Mouse (Mus musculus) heart, embryonic 10.5 days (tissue): ENCODE data around the gene Rnaseh2b. TPM values are rescaled to one million over a fixed set of nuclear protein-coding genes. Genes with fewer than 3 reads are reported as not detected.

ENCODE experiments used
- DNase-seq: peaks from one replicate; pipeline ENCODE4 v3.0.0-alpha.2; 2017; ENCODE audit warnings: low spot score
- H3K27ac ChIP-seq: fragments of 300-500 bp; sonication (generic); 2 replicates; pipeline ENCODE4 v1.5.1; 2016; ENCODE audit warnings: mild to moderate bottlenecking
- H3K27me3 ChIP-seq: fragments of 300-500 bp; sonication (generic); 2 replicates; pipeline ENCODE4 v1.6.1; 2016; ENCODE audit warnings: mild to moderate bottlenecking; ENCODE audit not compliant: poor library complexity, insufficient read depth, severe bottlenecking
- H3K36me3 ChIP-seq: fragments of 300-500 bp; sonication (generic); 2 replicates; pipeline ENCODE4 v1.6.1; 2016; ENCODE audit warnings: mild to moderate bottlenecking, moderate library complexity
- H3K4me1 ChIP-seq: fragments of 300-500 bp; sonication (generic); 2 replicates; pipeline ENCODE4 v1.6.1; 2016; ENCODE audit warnings: mild to moderate bottlenecking
- H3K4me3 ChIP-seq: fragments of 300-500 bp; sonication (generic); 2 replicates; pipeline ENCODE4 v1.5.1; 2016; ENCODE audit warnings: mild to moderate bottlenecking, moderate library complexity
- H3K9me3 ChIP-seq: fragments of 300-500 bp; sonication (generic); 2 replicates; pipeline ENCODE4 v1.6.1; 2016; ENCODE audit warnings: mild to moderate bottlenecking, moderate library complexity
- WGBS: fragments of 180-500 bp; shearing (Covaris S2); methylation state at CpG from one replicate; pipeline ENCODE4 v1.1.7; 2016; 5-methylcytosine and 5-hydroxymethylcytosine counted together
- polyA plus RNA-seq: library from polyadenylated mRNA; unstranded; fragments of >200 nt; fragmentation: Nextera tagmentation; extraction: Ambion mirVana; gene quantifications from 2 replicates; pipeline ENCODE4 v1.2.1, GENCODE M21; 2016

Gene Rnaseh2b
- polyA plus RNA-seq, 1 experiment from 2014 or later: 61.0 TPM

DNA sequence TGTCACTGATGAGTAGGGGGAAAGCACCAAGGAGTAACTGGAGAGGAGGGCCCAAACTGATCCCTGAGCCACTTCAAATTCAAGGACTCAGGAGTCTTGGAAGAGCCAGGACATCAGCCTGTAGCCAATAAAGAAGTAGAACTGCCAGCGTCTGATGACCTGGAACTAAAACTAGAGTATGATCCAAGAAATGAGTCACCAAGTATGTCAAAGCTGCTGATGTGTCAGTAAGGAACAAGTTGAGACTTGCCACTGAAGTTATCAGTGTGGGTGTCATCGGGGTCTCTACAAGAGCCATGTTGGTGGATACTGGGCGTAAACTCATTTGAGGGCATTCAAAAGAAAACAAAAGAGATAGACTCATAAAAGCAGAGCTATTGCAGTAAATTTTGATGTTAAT, 18.8 kb upstream of the Rnaseh2b start:
- no peaks in the 10 kb centered on the region for H3K36me3 ChIP-seq
- H3K4me3 ChIP-seq: no peak overlapping the region
- 88% methylated on average over 3 of the region's 3 CpGs for WGBS
- no peaks in the 10 kb centered on the region for H3K27me3 ChIP-seq
- H3K4me1 ChIP-seq: no peaks in the 10 kb centered on the region
- no peaks in the 10 kb centered on the region for H3K9me3 ChIP-seq
- no peak for DNase-seq
- H3K27ac ChIP-seq: no peak overlapping the region

DNA sequence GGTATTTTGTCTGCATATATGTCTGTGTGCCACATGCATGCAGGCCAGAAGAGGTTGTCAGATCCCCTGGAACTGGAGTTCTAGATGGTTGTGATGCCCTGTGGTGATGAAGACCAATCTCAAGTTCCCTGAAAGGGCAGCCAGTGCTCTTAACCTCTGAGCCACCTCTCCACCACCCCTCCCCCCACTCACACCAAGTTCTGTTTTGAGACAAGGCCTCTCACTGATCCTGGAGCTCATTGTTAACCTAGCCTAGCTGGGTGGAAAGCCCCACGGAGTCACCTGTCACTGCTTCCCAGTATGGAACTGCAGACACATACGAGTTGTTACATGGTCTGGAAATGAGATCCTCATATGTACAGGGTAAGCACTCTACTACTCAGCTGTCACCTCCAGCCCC, 9.4 kb upstream of the Rnaseh2b start:
- no peak overlapping the region for H3K27ac ChIP-seq
- no peaks in the 10 kb centered on the region for H3K27me3 ChIP-seq
- no peaks in the 10 kb centered on the region for H3K36me3 ChIP-seq
- DNase-seq: no peak
- no peak overlapping the region for H3K4me3 ChIP-seq
- WGBS: 61% methylated on average over 2 of the region's 2 CpGs
- no peaks in the 10 kb centered on the region for H3K9me3 ChIP-seq
- 0 out of 2 replicates have a peak, but pooled peaks cover 10% of the 10 kb centered on the region for H3K4me1 ChIP-seq

DNA sequence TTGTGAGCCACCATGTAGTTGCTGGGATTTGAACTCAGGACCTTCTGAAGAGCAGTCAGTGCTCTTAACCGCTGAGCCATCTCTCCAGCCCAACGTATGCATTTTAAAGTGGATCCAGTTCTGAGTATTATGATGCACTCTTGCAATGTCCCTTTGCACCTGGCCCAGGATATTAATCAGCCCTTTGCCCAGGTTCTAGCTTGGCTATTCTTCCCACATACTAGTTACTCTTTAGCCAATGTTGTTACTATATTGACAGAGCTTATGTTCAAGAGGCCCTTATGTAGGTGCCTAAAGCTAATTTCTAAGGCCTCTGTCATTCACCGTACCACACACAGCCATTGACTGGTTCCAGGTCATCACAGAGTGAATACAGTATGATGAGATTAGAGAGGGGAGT, 3.7 kb upstream of the Rnaseh2b start:
- WGBS: 88% methylated on average over 3 of the region's 3 CpGs
- Histone ChIP-seq H3K27ac (no peak overlapping the region), H3K36me3 (no peaks in the 10 kb centered on the region), H3K27me3 (peaks cover 18% of the 10 kb centered on the region), H3K4me3 (no peak overlapping the region), H3K4me1 (peaks cover 12% of the 10 kb centered on the region), H3K9me3 (no peaks in the 10 kb centered on the region)
- DNase-seq: no peak

DNA sequence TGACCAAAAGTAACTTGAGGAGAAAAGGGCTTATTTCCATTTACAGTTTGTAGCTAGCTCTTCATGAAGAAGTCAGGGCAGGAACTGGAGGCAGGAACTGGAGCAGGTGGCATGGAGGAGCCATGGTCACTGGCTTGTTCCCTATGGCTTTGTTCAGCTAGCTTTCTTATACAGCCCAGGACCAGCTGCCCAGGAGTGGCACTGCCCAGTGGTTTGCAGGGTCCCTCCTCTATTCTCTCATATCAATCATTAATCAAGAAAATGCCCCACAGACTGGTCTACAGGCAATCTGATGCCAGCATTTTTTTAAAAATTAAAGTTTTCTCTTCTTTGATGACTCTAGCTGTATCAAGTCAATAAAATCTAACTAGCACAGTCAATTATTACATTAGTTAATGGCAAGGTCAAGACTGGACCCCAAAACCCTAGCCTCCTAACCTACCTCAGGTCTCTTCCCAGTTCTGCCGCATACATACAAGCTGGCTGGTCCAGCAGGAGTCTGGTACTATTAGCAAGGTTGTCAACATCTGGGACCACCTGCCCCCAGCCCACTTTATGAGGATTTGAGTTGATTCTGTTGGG, 892 bp upstream of the Rnaseh2b start:
- Histone ChIP-seq H3K27ac (no peak overlapping the region), H3K9me3 (no peaks in the 10 kb centered on the region), H3K4me3 (no peak overlapping the region), H3K36me3 (no peaks in the 10 kb centered on the region), H3K27me3 (peaks cover 23% of the 10 kb centered on the region), H3K4me1 (peaks cover 12% of the 10 kb centered on the region)
- no peak for DNase-seq
- 89% methylated on average over 1 of the region's 1 CpGs for WGBS

DNA sequence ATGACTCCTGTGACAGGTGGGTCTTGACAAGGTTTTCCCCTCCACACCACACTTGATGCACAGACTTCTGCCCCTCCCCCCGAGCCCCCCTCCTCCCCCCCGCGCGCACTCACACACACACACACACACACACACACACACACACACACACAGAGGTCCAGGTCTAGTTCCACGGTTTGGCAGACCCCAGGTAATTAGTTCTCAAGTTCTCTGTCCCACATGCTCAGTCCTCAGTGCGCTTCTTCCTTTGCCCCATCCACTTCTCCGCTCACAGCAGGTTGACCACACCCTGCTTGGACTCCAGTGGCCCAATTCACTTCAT, 262 bp upstream of the Rnaseh2b start:
- peak overlapping the region; percentile 88; the same call in 1 of the 2 replicates for H3K27ac ChIP-seq
- 28% methylated on average over 3 of the region's 7 CpGs for WGBS
- no peaks in the 10 kb centered on the region for H3K36me3 ChIP-seq
- H3K27me3 ChIP-seq: peaks cover 23% of the 10 kb centered on the region
- DNase-seq: no peak
- peak overlapping the region; percentile 74 for H3K4me3 ChIP-seq
- H3K9me3 ChIP-seq: no peaks in the 10 kb centered on the region
- peaks cover 12% of the 10 kb centered on the region for H3K4me1 ChIP-seq

DNA sequence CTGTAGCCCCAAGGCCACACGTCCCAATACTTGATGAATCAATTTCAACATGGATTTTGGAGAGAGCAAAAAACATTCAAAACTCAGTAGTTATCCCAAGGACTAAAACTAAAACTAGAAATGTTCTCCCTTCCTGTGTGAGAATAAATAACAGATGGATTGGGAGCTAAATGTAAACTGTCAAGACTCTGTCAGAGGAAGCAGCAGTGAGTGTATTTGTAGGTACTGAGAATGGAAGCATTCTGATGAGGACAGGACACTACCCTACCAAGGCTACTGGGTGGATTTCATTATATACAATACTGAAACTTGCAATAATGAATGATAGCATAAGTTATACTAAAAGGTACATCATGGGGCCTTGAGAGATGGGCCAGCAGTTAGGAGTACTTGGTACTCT, 6.4 kb downstream of the Rnaseh2b start:
- H3K27ac ChIP-seq: no peak overlapping the region
- no peak overlapping the region for H3K4me3 ChIP-seq
- DNase-seq: no peak
- H3K4me1 ChIP-seq: peaks cover 14% of the 10 kb centered on the region
- no peaks in the 10 kb centered on the region for H3K9me3 ChIP-seq
- H3K27me3 ChIP-seq: 0 out of 2 replicates have a peak, but pooled peaks cover 6% of the 10 kb centered on the region
- WGBS: 72% methylated on average over 1 of the region's 1 CpGs
- H3K36me3 ChIP-seq: no peaks in the 10 kb centered on the region

DNA sequence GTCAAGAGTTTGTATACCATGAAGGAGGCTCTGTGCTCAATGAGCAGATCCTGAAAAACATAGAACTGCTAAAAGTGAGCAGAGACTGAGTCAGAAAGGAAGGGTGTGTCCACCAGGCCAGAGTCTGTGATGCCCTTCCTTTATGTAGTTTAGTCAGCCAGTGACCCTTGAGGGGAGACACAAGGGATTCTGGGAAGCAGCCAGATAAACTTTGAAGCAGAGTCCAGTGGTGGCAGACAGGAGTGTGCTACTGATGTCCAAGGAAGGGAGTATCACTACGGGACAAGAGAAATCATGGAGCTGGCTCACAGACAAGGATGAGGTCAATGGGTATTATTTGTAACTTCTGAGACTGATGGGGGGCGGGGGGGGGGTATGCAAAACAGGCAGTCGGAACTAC, 7.6 kb downstream of the Rnaseh2b start:
- no peaks in the 10 kb centered on the region for H3K27me3 ChIP-seq
- 65% methylated on average over 3 of the region's 3 CpGs for WGBS
- no peaks in the 10 kb centered on the region for H3K9me3 ChIP-seq
- H3K27ac ChIP-seq: no peak overlapping the region
- peaks cover 14% of the 10 kb centered on the region for H3K4me1 ChIP-seq
- no peaks in the 10 kb centered on the region for H3K36me3 ChIP-seq
- no peak for DNase-seq
- H3K4me3 ChIP-seq: no peak overlapping the region

DNA sequence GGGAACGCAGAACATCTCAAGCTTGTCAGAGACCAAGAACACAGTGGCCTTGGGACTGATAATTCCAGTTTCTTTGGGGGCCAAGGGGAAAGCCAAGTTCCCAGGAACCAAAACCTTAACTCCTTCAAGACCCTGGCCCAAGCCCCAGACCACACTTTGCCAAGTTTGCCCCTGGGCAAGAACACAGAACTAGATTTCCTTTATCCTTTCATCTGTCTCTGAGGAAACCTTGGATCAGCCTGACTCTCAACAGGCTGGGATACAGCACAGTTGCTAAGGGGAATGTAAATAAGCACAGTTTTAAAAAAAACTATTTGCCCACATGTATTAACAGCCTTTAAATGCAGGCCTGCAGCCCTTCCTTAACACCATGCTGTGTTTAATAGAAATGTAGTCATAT, 15.2 kb downstream of the Rnaseh2b start:
- Histone ChIP-seq H3K4me1 (peaks cover 24% of the 10 kb centered on the region), H3K9me3 (no peaks in the 10 kb centered on the region), H3K4me3 (no peak overlapping the region), H3K27me3 (no peaks in the 10 kb centered on the region), H3K36me3 (no peaks in the 10 kb centered on the region), H3K27ac (no peak overlapping the region)
- no peak for DNase-seq
- 94% methylated on average over 1 of the region's 1 CpGs for WGBS

DNA sequence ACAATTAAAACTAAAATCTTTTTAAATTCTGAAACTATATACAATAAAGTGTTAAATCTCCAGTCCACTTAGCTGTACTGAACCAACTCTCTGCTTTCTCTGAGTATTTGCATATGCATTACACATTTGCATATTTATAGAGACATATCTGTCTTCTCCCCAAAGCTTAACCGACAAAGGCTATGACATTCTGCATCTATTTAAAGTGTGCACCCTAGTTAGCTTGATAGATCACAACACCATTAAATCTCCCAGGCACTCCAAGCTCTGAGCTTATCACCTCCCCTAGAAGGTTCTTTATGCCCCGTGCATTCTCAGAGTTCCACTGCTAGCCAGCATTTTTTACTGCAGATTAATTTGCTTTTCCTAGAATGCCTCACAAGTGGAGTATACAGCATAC, 16.6 kb downstream of the Rnaseh2b start:
- peaks cover 24% of the 10 kb centered on the region for H3K4me1 ChIP-seq
- no peaks in the 10 kb centered on the region for H3K27me3 ChIP-seq
- H3K4me3 ChIP-seq: no peak overlapping the region
- peak overlapping the region; percentile 49; the same call in 1 of the 2 replicates for H3K27ac ChIP-seq
- H3K9me3 ChIP-seq: no peaks in the 10 kb centered on the region
- DNase-seq: no peak
- no peaks in the 10 kb centered on the region for H3K36me3 ChIP-seq
- WGBS: 22% methylated on average over 2 of the region's 2 CpGs

DNA sequence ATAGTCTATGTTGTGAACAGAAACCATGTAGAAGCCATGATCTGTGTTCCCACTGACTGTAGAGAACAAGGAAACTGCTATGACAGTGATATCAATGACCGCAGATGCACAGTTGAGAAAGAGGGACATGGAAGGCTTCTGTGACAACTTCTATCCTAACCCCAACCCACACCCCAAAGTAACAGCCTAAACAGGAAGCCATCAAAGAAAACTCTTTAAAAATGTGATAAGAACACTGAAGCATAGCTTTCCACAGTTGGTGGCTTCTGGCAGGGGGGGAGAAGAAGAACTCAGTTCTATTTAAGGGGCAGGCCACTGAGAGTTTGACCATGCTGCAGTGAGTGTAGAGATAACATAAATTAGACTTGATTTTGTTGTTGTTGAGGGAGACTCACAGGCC, 19.3 kb downstream of the Rnaseh2b start:
- Histone ChIP-seq H3K4me3 (no peak overlapping the region), H3K9me3 (no peaks in the 10 kb centered on the region), H3K27me3 (no peaks in the 10 kb centered on the region), H3K36me3 (no peaks in the 10 kb centered on the region), H3K4me1 (peaks cover 24% of the 10 kb centered on the region), H3K27ac (no peak overlapping the region)
- 94% methylated on average over 1 of the region's 1 CpGs for WGBS
- DNase-seq: no peak

DNA sequence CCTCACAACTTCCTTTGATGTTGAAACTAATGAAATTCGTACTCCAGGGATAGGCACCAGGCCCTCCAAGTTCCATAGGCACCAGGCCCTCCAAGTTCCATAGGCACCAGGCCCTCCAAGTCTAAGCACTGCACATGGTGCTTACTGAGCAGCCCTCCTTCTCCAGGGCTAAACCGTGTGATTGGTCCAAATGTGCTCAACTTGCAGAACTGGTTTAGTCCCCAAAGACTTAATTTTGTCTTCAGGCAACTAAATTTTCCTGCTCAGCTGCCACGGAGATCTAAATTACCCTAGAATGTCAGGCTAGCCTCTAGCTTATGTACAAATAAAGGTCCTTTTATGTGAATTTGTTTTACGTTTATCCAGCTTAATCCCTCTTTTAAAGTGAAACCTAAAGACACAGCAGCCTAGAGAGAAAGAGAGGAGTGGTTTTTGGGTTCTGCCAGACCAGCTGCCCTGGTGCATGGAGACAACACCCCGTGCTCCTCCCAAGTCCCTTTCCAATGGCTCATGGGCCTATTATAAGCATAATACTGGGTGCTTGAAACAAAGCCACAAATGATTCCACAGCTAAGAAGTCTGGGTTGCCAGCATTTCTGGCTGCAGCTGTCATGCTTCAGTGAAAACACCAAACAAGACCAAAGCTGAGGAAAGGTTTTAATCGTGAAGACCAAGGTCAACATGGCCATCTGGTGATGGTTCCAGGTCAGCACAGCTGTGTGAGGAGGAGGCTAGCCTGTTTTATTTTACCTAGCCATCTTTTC, 30.4 kb downstream of the Rnaseh2b start:
- Histone ChIP-seq H3K4me3 (no peak overlapping the region), H3K4me1 (no peaks in the 10 kb centered on the region), H3K27me3 (no peaks in the 10 kb centered on the region), H3K9me3 (no peaks in the 10 kb centered on the region), H3K27ac (no peak overlapping the region), H3K36me3 (no peaks in the 10 kb centered on the region)
- no peak for DNase-seq
- WGBS: 61% methylated on average over 6 of the region's 6 CpGs

DNA sequence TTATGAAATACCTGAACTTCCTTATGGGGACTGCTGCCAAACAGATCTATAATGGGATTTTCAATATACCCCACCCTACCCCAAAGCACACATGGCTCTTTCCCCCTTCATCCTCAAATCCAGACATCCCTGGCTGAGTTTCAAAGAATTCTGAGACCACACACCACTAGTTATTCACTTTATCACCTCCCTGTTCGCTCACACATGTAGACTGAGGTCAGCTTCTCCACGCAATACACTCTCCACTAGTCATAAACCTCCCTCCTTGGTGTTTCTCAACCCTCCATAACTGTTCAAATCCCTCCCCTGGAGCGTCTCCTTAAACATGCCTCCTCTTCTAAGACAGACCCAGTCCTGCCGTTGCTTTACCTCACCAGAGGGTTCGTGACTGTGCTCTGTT, 31.1 kb downstream of the Rnaseh2b start:
- H3K27ac ChIP-seq: no peak overlapping the region
- no peak overlapping the region for H3K4me3 ChIP-seq
- no peak for DNase-seq
- H3K9me3 ChIP-seq: no peaks in the 10 kb centered on the region
- WGBS: 90% methylated on average over 5 of the region's 5 CpGs
- H3K36me3 ChIP-seq: no peaks in the 10 kb centered on the region
- H3K4me1 ChIP-seq: no peaks in the 10 kb centered on the region
- H3K27me3 ChIP-seq: no peaks in the 10 kb centered on the region

DNA sequence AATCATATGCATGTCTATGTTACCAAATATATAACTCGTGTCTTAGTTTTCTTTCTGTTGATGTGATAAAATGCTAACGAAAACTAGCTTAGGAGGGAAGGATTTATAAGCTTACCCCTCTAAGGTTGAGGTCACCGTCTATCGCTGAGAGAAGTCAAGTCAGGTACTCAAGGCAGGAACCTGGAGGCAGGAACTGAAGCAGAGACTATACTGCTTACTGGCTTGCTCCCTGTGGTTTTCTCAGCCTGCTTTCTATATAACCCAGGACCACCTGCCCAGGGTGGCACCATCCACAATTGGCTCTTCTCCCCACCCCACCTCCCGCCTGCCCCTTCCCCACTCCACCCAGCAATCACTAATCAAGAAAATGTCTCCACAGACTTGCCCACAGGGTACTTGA, 32.6 kb downstream of the Rnaseh2b start:
- DNase-seq: no peak
- WGBS: 91% methylated on average over 5 of the region's 5 CpGs
- Histone ChIP-seq H3K27me3 (no peaks in the 10 kb centered on the region), H3K4me1 (0 out of 2 replicates have a peak, but pooled peaks cover 3% of the 10 kb centered on the region), H3K36me3 (no peaks in the 10 kb centered on the region), H3K9me3 (no peaks in the 10 kb centered on the region), H3K4me3 (no peak overlapping the region), H3K27ac (no peak overlapping the region)

DNA sequence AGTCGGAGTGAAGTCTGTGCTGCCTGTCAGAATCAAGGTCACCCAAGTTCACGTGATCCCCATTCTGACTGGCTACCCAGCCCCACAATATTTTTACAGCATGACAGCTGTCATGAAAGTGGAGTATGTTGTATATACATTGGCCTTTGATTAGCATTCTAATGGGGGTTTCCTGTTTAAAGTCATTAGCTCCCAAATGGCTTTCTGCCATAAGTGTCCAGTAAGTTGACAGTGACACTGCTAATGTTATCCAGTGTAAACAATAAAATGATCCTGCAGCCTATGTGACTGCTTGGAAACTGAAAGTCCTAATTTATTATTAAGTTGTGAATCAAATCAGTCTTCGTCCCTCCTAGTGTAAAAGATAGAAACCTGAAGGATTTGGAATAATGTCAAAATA, 33.6 kb downstream of the Rnaseh2b start:
- no peak for DNase-seq
- Histone ChIP-seq H3K4me3 (no peak overlapping the region), H3K27me3 (no peaks in the 10 kb centered on the region), H3K27ac (no peak overlapping the region), H3K36me3 (no peaks in the 10 kb centered on the region), H3K9me3 (no peaks in the 10 kb centered on the region), H3K4me1 (0 out of 2 replicates have a peak, but pooled peaks cover 3% of the 10 kb centered on the region)
- WGBS: 73% methylated on average over 3 of the region's 3 CpGs
